Mouse (Mus musculus): ENCODE measurements around the gene Fam53b.

The Fam53b gene

DNA sequence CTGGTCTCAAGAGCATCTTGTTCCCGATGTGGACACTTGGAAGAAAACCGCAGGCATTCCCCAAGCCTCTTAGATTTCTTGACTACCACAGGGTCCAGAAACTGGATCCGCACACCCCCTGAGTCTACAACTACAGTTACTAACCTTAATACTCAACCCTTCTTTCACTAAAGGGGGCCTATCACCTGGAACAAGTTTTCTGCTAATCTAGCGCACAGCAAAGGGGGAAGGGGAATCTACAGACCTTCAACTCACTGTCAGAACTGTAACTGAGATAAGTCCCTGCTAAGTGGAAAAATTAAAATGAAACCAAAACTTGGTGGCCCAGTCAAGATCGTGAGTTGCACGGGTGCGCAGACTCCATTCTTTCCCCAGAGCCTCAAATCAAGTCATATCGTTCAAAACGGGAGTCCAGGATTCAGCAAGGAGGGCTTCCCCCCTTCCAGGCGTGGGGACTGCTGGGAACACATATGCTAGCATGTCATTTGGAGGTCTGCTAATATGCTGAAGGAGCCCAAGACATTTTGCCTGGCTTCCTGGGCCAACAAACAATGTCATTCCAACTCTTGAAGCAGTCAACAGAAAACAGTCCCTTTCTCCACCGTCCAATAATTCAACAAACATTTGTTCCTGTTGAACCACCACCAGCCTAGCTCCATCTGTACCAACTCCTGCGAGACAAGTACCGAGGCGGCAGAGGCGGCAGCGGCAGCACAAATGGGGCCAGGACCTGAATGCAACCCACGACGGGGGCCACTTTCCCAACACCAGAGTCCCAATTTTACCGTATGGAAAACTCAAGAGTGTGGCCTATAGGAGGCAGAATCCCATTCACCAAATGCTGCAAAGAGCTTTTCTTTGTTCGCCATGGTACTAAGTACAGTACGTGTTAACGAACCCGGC lies 1.7 kb downstream of the Fam53b start:
- DNase-seq (ENCODE audit: low read depth, low spot score) = peak; percentile 23

- DNase-seq (ENCODE audit: low read depth, low spot score) = peak; percentile 82
These were observed 2.8 kb downstream of the Fam53b start for GRCm38 (mm10) chr7:132810879-132811278.

DNA sequence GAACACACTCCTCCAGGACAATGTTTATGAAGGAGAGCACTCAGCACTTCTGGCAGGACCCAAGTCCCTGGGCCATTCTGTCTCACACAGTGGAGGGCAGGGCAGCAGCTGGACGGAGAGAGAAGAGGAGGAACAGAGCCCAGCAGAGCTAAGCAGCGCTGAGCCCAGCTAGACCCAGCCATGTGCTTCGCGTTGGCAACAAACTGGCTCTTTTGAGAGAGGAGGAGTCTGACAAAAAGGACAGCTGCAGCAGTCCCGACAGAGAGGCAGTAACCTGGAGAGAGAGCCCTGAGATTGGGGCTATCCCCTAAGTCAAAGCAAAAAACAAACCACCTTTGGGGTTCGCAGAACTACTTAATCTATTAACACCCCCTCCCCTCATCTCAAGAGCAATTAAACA lies 3.3 kb downstream of the Fam53b start:
- no peak for DNase-seq (ENCODE audit: low read depth, low spot score)

GRCm38 (mm10) chr7:132809721-132810120 lies 4.0 kb downstream of the Fam53b start:
- no peak for DNase-seq (ENCODE audit: low read depth, low spot score)

GRCm38 (mm10) chr7:132808841-132809682 lies 4.6 kb downstream of the Fam53b start:
- peak; percentile 84 for DNase-seq (ENCODE audit: low read depth, low spot score)

- DNase-seq (ENCODE audit: low read depth, low spot score) = no peak
These were observed 5.5 kb downstream of the Fam53b start for GRCm38 (mm10) chr7:132808051-132808796.

DNA sequence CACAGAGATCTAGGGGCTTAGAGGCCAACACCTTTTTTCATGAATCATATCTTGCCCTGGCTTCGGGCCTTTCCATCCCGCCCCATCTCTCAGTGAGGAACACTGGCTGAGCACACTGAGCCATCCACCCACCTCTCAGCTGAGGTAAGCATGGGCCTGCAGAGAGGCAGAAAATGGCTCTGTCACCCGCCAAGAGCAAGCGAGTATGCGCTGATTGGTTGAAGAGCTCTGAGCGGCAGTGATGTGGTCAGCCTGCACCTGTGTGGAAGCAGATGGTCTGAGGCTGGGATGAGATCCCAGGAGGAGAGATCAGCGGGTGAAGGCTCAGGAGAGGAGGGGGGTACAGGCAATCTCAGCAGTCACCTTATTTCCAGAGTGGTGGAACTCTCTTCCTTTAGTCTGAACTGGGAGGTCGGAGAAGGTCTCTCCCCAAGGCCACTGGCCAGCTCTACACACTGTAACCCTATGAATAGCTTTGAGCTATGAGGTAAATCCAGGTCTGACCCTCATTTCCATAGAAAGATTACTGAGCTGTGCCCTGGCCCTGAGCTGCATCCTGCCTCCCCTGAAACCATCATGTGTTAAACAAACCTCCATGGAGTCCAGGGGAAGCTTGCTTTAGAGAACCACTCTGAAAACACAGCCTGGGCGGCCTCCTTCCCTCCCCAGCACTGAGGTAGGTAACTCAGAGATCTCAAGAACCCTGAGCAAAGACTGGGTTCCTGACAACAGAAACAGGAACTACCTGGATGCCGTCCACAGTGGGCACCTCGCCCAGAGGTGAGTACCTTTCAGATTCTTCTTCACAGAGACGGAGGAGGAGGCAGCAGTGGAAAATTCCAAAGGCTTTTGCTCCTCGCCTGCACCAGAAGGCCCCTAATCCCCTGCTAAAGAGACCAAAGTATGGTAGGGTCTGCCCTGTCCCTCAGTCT lies 6.5 kb downstream of the Fam53b start:
- no peak for DNase-seq (ENCODE audit: low read depth, low spot score)

DNA sequence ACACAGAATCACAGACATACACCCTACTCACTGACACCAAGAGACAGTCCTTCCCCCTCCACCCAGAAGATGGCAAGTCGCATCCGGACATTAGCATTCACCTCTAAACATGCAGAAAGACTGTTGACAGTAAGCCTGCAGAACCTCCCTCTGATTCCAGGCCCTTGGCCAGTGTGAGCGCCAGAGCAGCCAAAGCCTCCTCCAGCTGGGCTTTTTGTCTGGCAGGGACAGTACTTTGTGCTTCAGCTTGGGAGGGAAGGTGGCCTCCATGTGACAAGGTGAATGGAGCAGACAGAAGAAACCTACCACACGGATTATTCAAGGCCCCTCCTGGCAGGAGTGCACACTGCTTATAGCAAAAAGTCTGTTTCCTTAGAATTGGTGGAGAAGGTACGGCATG lies 7.4 kb downstream of the Fam53b start:
- DNase-seq (ENCODE audit: low read depth, low spot score) = no peak

- no peak for DNase-seq (ENCODE audit: low read depth, low spot score)
These were observed 8.7 kb downstream of the Fam53b start for GRCm38 (mm10) chr7:132804951-132805350.

DNA sequence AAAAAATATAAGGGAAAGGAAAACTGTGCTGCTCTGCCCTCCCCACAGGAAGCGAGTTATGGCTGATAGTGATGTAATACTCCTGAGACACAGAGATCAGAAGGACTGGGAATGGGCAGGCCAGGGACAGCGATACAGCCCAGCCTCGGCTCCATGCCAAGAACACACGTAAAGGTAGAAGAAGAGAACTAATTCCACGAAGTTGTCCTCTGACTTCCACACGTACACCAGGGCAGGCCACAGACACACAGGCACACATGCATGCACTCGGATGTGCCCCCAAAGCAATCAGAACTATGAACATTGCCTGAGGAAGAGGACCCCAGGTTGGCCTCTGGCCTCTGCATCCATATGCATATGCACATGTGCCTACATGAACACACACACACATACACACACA lies 9.2 kb downstream of the Fam53b start:
- DNase-seq (ENCODE audit: low read depth, low spot score) = no peak

GRCm38 (mm10) chr7:132803962-132804361 lies 9.7 kb downstream of the Fam53b start:
- DNase-seq (ENCODE audit: low read depth, low spot score) = no peak

DNA sequence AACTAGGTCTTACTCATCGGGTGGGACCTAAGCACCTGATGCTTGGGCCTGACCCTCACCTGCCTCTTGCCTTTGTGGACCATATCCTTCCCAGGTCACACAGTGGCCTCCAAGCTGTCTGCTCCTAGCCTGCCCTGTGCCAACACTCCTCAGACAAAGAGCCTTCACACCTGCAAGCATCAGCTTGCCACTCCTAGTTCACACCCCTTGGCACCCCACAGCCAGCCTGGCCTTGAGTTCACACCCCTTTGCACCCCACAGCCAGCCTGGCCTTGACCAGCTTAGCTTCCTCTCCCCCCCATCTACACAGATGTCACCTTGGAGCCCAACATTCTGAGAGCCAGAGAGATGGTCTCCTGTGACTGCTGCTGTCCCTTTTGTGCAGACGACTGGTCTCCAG lies 10.3 kb downstream of the Fam53b start:
- no peak for DNase-seq (ENCODE audit: low read depth, low spot score)

- no peak for DNase-seq (ENCODE audit: low read depth, low spot score)
These were observed 11.0 kb downstream of the Fam53b start for GRCm38 (mm10) chr7:132802691-132803090.

DNA sequence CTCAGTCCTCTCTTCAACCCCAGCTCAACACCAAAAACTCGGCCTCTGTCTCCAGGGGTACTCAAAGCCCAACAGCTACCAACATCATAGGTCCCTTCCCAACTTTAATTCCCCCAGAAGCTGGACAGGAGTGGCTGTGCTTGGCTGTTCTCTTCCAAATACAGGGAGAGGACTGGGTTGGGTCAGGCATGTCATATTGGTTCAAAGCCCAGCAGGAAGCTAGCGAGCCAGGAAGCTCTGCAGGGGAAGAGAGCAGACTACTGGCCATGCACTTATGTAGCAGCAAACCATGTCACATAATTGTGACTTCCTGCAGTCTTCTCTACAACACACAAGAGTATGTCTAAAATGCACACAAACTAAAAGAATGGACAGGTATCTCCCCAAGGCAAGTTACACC lies 11.6 kb downstream of the Fam53b start:
- DNase-seq (ENCODE audit: low read depth, low spot score) = no peak

DNA sequence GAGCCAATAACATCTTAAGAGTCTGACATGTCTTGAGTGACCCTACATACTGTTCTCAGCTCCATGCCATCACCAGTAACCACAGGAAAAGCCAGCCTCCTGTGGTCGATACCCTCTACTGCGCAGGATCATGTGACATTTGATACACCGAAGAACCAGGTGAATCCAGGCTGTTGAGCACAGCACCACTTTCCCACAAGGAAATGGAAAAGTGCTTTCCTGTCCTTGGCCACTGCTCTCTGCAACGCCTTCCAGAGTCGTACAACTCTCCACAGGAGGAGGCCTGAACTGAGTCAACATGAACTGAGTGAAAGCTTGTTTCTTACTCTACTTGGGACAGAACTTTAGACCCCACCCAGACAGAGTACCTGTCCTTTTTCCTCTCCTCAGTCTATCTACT lies 12.2 kb downstream of the Fam53b start:
- DNase-seq (ENCODE audit: low read depth, low spot score) = no peak

GRCm38 (mm10) chr7:132800868-132801267 lies 12.8 kb downstream of the Fam53b start:
- DNase-seq (ENCODE audit: low read depth, low spot score) = no peak

DNA sequence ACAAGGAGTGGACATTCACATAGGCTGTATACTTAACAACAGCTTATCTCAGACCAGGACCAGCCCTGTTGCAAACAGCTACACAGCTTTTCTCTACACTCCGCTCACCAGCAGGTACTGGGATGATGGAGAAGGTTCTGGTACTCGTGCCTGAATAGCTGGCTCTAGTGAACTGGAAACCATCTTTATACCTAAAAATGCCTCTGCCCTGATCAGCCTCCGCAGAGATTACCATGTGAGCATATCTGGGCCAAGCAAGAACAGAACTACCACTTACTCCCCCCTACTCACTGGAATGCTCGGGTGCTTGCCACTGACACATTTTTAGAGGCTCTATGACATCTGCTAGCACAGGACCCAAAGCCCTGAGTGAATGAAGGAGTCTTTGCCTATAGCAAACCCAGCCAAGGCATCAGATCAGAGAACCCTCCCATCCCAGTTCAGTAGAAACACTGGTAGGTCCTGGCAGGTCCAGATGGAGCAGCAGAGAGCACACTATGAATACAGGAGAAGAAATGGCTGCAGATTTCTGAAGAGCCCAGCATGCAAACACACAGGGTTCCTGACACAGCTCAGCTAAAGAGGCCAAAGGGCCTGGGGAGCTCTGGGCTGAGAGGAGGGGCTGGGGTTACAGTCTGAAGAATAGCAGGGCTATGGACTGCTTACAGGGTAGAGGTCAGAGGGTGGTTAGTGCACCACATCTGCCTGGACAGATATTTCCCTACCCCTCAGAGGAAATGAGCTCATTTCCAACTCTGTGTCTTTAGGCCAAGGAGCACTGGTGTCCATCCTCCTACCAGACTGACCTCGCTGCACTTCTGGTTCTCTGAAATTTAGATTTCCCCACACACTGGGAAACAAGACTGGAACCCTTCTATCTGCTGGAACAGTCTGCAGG lies 14.3 kb downstream of the Fam53b start:
- DNase-seq (ENCODE audit: low read depth, low spot score) = no peak

GRCm38 (mm10) chr7:132795141-132795540 lies 18.5 kb downstream of the Fam53b start:
- DNase-seq (ENCODE audit: low read depth, low spot score) = no peak

- no peak for DNase-seq (ENCODE audit: low read depth, low spot score)
These were observed 20.2 kb downstream of the Fam53b start for GRCm38 (mm10) chr7:132793467-132793866.
